Mouse (Mus musculus) forebrain, embryonic 11.5 days (tissue): ENCODE measurements around the gene Tle2. TPM values are rescaled to one million over a fixed set of nuclear protein-coding genes. Genes with fewer than 3 reads are reported as not detected.

Experiments
- ATAC-seq: fragments of 200-750 bp; cut with Nextera tagmentation; replicated peaks from 2 replicates; pipeline ENCODE4 v1.8.0; 2017; ENCODE audit warnings: moderate TSS enrichment; ENCODE audit not compliant: low FRiP score
- DNase-seq: peaks from one replicate; pipeline ENCODE4 v3.0.0-alpha.2; 2017; ENCODE audit warnings: low spot score
- H3K27ac ChIP-seq: fragments of 300-500 bp; sonication (generic); 2 replicates; pipeline ENCODE4 v1.5.1; 2014; ENCODE audit warnings: low read depth, low read length
- H3K27me3 ChIP-seq: fragments of 300-500 bp; sonication (generic); 2 replicates; pipeline ENCODE4 v1.6.1; 2014; ENCODE audit warnings: mild to moderate bottlenecking, low read length, mixed read lengths; ENCODE audit not compliant: control insufficient read depth, insufficient read depth
- H3K36me3 ChIP-seq: fragments of 300-500 bp; sonication (generic); 2 replicates; pipeline ENCODE4 v1.6.1; 2014; ENCODE audit warnings: mild to moderate bottlenecking, low read length, moderate library complexity, mixed read lengths; ENCODE audit not compliant: control insufficient read depth, insufficient read depth
- H3K4me1 ChIP-seq: fragments of 300-500 bp; sonication (generic); replicated peaks from 2 replicates; pipeline ENCODE4 v1.6.1; 2014; ENCODE audit warnings: low read length, mixed read lengths; ENCODE audit not compliant: control insufficient read depth, insufficient read depth
- H3K4me2 ChIP-seq: fragments of 300-500 bp; sonication (generic); 2 replicates; pipeline ENCODE4 v1.6.1; 2014; ENCODE audit warnings: low read depth, mild to moderate bottlenecking, low read length, moderate library complexity, mixed read lengths; ENCODE audit not compliant: severe bottlenecking
- H3K4me3 ChIP-seq: fragments of 300-500 bp; sonication (generic); 2 replicates; pipeline ENCODE4 v1.5.1; 2014; ENCODE audit warnings: low read depth, low read length
- H3K9ac ChIP-seq: fragments of 300-500 bp; sonication (generic); 2 replicates; pipeline ENCODE4 v1.6.1; 2014; ENCODE audit warnings: low read length
- H3K9me3 ChIP-seq: fragments of 300-500 bp; sonication (generic); 2 replicates; pipeline ENCODE4 v1.6.1; 2016; ENCODE audit warnings: low read length, mixed read lengths; ENCODE audit not compliant: control insufficient read depth
- WGBS: fragments of 180-500 bp; shearing (Covaris S2); extraction: QIAGEN DNeasy Blood & Tissue Kit; methylation state at CpG from one replicate; pipeline ENCODE4 v1.1.7; 2014; 5-methylcytosine and 5-hydroxymethylcytosine counted together
- polyA plus RNA-seq: library from polyadenylated mRNA; unstranded; fragments of >200 nt; fragmentation: Nextera tagmentation; extraction: Ambion mirVana; gene quantifications from 2 replicates; pipeline ENCODE4 v1.2.1, GENCODE M21; 2014

Gene Tle2
- polyA plus RNA-seq, 1 experiment from 2014 or later, result 8.1 TPM

- Histone ChIP-seq H3K36me3 (no peaks in the 10 kb centered on the region), H3K27ac (no peak overlapping the region), H3K4me3 (no peak overlapping the region), H3K9ac (no peak overlapping the region), H3K4me2 (no peak overlapping the region), H3K4me1 (peaks cover 8% of the 10 kb centered on the region), H3K9me3 (no peaks in the 10 kb centered on the region), H3K27me3 (peaks cover 33% of the 10 kb centered on the region)
- 26% methylated on average over 4 of the region's 4 CpGs for WGBS
- no peak for ATAC-seq
- no peak for DNase-seq
Observed at GRCm38 (mm10) chr10:81602741-81603151, 28.4 kb downstream of the Tle2 start.

GRCm38 (mm10) chr10:81604019-81604967 is 29.9 kb downstream of the Tle2 start:
- H3K9ac ChIP-seq, result peak overlapping the region; percentile 20; the same call in 1 of the 2 replicates
- 83% methylated on average over 12 of the region's 12 CpGs for WGBS
- no peaks in the 10 kb centered on the region for H3K9me3 ChIP-seq
- no peaks in the 10 kb centered on the region for H3K36me3 ChIP-seq
- peaks cover 8% of the 10 kb centered on the region for H3K4me1 ChIP-seq
- peaks cover 20% of the 10 kb centered on the region for H3K27me3 ChIP-seq
- H3K27ac ChIP-seq, result no peak overlapping the region
- H3K4me2 ChIP-seq, result no peak overlapping the region
- ATAC-seq (no peak), DNase-seq (no peak)
- no peak overlapping the region for H3K4me3 ChIP-seq

- Histone ChIP-seq H3K9me3 (no peaks in the 10 kb centered on the region), H3K4me3 (peak overlapping the region; percentile 38), H3K36me3 (no peaks in the 10 kb centered on the region), H3K27me3 (peaks cover 15% of the 10 kb centered on the region), H3K27ac (peak overlapping the region; percentile 70), H3K4me2 (peak overlapping the region; percentile 57), H3K4me1 (peaks cover 8% of the 10 kb centered on the region), H3K9ac (peak overlapping the region; percentile 51)
- DNase-seq (peak; percentile 92), ATAC-seq (peak; percentile 19; the same call in 1 of the 2 replicates)
- 21% methylated on average over 29 of the region's 29 CpGs for WGBS
Observed at GRCm38 (mm10) chr10:81604968-81605665, 30.8 kb downstream of the Tle2 start.

GRCm38 (mm10) chr10:81605666-81605973 is 31.3 kb downstream of the Tle2 start:
- 6% methylated on average over 14 of the region's 14 CpGs for WGBS
- peak overlapping the region; percentile 57 for H3K4me2 ChIP-seq
- peaks cover 14% of the 10 kb centered on the region for H3K27me3 ChIP-seq
- H3K4me3 ChIP-seq, result peak overlapping the region; percentile 38
- H3K9me3 ChIP-seq, result no peaks in the 10 kb centered on the region
- peak overlapping the region; percentile 70 for H3K27ac ChIP-seq
- no peak for DNase-seq
- peak overlapping the region; percentile 51 for H3K9ac ChIP-seq
- H3K36me3 ChIP-seq, result no peaks in the 10 kb centered on the region
- ATAC-seq, result peak; percentile 13
- peaks cover 5% of the 10 kb centered on the region for H3K4me1 ChIP-seq

GRCm38 (mm10) chr10:81605974-81606751 is 31.8 kb downstream of the Tle2 start, which contains the start of gene BC025920:
TSS of gene BC025920 (plus strand) at chr10:81606270.
- under 1% methylated on average over 39 of the region's 39 CpGs for WGBS
- Histone ChIP-seq H3K4me1 (0 out of 2 replicates have a peak, but pooled peaks cover 3% of the 10 kb centered on the region), H3K9me3 (no peaks in the 10 kb centered on the region), H3K4me3 (peak within 1 kb of the TSS; percentile 38), H3K27ac (peak within 1 kb of the TSS; percentile 70), H3K27me3 (peaks cover 12% of the 10 kb centered on the region), H3K9ac (peak within 1 kb of the TSS; percentile 51), H3K4me2 (peak within 1 kb of the TSS; percentile 57), H3K36me3 (no peaks in the 10 kb centered on the region)
- DNase-seq (peak; percentile 95), ATAC-seq (peak; percentile 87)

GRCm38 (mm10) chr10:81608308-81608707 is 33.9 kb downstream of the Tle2 start:
- Histone ChIP-seq H3K9ac (no peak overlapping the region), H3K4me3 (no peak overlapping the region), H3K9me3 (no peaks in the 10 kb centered on the region), H3K4me1 (0 out of 2 replicates have a peak, but pooled peaks cover 3% of the 10 kb centered on the region), H3K36me3 (no peaks in the 10 kb centered on the region), H3K27ac (no peak overlapping the region), H3K4me2 (no peak overlapping the region), H3K27me3 (no peaks in the 10 kb centered on the region)
- ATAC-seq (no peak), DNase-seq (no peak)
- 85% methylated on average over 1 of the region's 1 CpGs for WGBS

- Histone ChIP-seq H3K27ac (no peak overlapping the region), H3K36me3 (no peaks in the 10 kb centered on the region), H3K4me2 (no peak overlapping the region), H3K4me3 (no peak overlapping the region), H3K9me3 (no peaks in the 10 kb centered on the region), H3K27me3 (no peaks in the 10 kb centered on the region), H3K4me1 (no peaks in the 10 kb centered on the region), H3K9ac (no peak overlapping the region)
- DNase-seq, result no peak
- WGBS, result 65% methylated on average over 3 of the region's 3 CpGs
- no peak for ATAC-seq
Observed at GRCm38 (mm10) chr10:81612779-81613178, 38.4 kb downstream of the Tle2 start.

- Histone ChIP-seq H3K4me2 (no peak overlapping the region), H3K27ac (no peak overlapping the region), H3K9ac (no peak overlapping the region), H3K9me3 (no peaks in the 10 kb centered on the region), H3K4me3 (no peak overlapping the region), H3K36me3 (no peaks in the 10 kb centered on the region), H3K4me1 (no peaks in the 10 kb centered on the region), H3K27me3 (no peaks in the 10 kb centered on the region)
- DNase-seq (no peak), ATAC-seq (no peak)
- WGBS, result 69% methylated on average over 6 of the region's 6 CpGs
Observed at GRCm38 (mm10) chr10:81615486-81615885, 41.1 kb downstream of the Tle2 start.
